ENCODE assay signal across 9 mouse cellular contexts in the genomic region with DNA sequence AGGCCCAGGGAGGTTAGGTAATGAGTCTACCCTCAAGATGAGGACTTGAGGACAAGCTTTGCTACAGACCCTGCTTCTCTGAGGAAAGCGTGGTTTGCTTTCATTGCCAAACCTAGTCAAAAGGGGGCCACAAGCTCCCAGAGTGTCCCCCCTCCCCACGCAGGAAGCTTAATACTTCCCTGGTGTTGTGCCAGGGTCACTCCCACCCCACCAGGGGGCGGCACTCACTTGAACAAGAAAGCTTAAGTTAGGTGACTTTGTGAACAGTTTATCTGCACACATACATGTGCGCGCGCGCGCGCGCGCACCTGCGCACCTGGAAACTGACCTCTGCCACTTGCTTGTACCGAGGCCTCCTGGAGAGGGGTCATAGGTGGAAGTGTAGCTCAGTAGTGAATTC. TPM values are rescaled to one million over a fixed set of nuclear protein-coding genes. Genes with fewer than 3 reads are reported as not detected.
DNase-seq lines count a peak whose midpoint lies in the region; ATAC-seq lines count a peak whose summit lies in the region.
"Had no signal": no experiment of that assay in that cellular context is flagged by ENCODE, and none has a peak within 500 bp of the region (broad histone marks: within the 10 kb centered on the region; RNA-seq: fewer than 3 reads in every experiment).

No protein-coding gene starts in this region.

- H3K27me3 ChIP-seq in liver, embryonic 11.5 days (replicated peaks; ENCODE audit: control insufficient read depth, insufficient read depth, low read length), result no peaks in the 10 kb centered on the region; the same call in 1 of the 2 replicates
- 0 out of 2 replicates have a peak, but pooled peaks cover 2% of the 10 kb centered on the region for H3K27me3 ChIP-seq in limb, embryonic 11.5 days (ENCODE audit: control insufficient read depth, insufficient read depth, low read length)

- H3K4me1 ChIP-seq in liver, embryonic 11.5 days (replicated peaks; ENCODE audit: control insufficient read depth, insufficient read depth, low read length), result peaks cover 9% of the 10 kb centered on the region; the same call in 1 of the 2 replicates
- H3K4me1 ChIP-seq in limb, embryonic 11.5 days (ENCODE audit: control insufficient read depth, insufficient read depth, low read length), result peaks cover 6% of the 10 kb centered on the region

- no peak overlapping the region for H3K9ac ChIP-seq in liver, embryonic 11.5 days (ENCODE audit: low read depth, low read length)
- H3K9ac ChIP-seq in limb, embryonic 11.5 days (ENCODE audit: low read length), result no peak overlapping the region
- H3K9ac ChIP-seq: hindbrain, embryonic 13.5 days had no signal

- no peaks in the 10 kb centered on the region for H3K9me3 ChIP-seq in liver, embryonic 11.5 days (ENCODE audit: control insufficient read depth, low read length)
- no peaks in the 10 kb centered on the region for H3K9me3 ChIP-seq in limb, embryonic 11.5 days (ENCODE audit: control insufficient read depth, low read length)
- H3K9me3 ChIP-seq: hindbrain, embryonic 13.5 days had no signal

- ATAC-seq in CD4-positive, CD25-positive, alpha-beta regulatory T cell, adult 4 months, result no peak
- ATAC-seq in liver, embryonic 11.5 days (replicated peaks; ENCODE audit: low FRiP score), result no peak
- no peak for ATAC-seq in limb, embryonic 11.5 days (ENCODE audit: insufficient number of reproducible peaks, low FRiP score, low TSS enrichment, low read depth)
- ATAC-seq in frontal cortex, adult (ENCODE audit: low TSS enrichment), result no peak

- peak; percentile 76 for DNase-seq in CD4-positive, CD25-positive, alpha-beta regulatory T cell, adult 2 months (ENCODE audit: low read depth, low spot score)
- DNase-seq in liver, result peak; percentile 53
- DNase-seq in liver, embryonic 11.5 days (ENCODE audit: low spot score), result no peak
- DNase-seq in limb, embryonic 11.5 days (ENCODE audit: low spot score), result peak; percentile 42
- DNase-seq in testis, postnatal 10 days (ENCODE audit: low spot score), result peak; percentile 48
- DNase-seq in right cerebral cortex, postnatal 36 days (ENCODE audit: low spot score in 2 of 2), result no peak

- WGBS in liver, embryonic 11.5 days, result 78% methylated on average over 13 of the region's 13 CpGs
- WGBS in limb, embryonic 11.5 days, result 80% methylated on average over 13 of the region's 13 CpGs

- H3K4me2 ChIP-seq in liver, embryonic 11.5 days, result no peak overlapping the region; the same call in 1 of the 2 replicates
- peak overlapping the region; percentile 58; the same call in 1 of the 2 replicates for H3K4me2 ChIP-seq in limb, embryonic 11.5 days (ENCODE audit: low read depth, severe bottlenecking)

- H3K36me3 ChIP-seq in liver, embryonic 11.5 days (ENCODE audit: control insufficient read depth, insufficient read depth, low read length), result no peaks in the 10 kb centered on the region
- H3K36me3 ChIP-seq in limb, embryonic 11.5 days (ENCODE audit: control insufficient read depth, insufficient read depth, low read length), result no peaks in the 10 kb centered on the region; the same call in 1 of the 2 replicates
- H3K36me3 ChIP-seq: hindbrain, embryonic 13.5 days had no signal

- no peak overlapping the region for H3K27ac ChIP-seq in liver, embryonic 11.5 days (ENCODE audit: low read depth, low read length)
- no peak overlapping the region for H3K27ac ChIP-seq in limb, embryonic 11.5 days (replicated peaks; ENCODE audit: low read depth, low read length)
- H3K27ac ChIP-seq: hindbrain, embryonic 13.5 days had no signal

- H3K4me3 ChIP-seq in liver, embryonic 11.5 days (ENCODE audit: low read depth, low read length), result no peak overlapping the region
- peak overlapping the region; percentile 60 for H3K4me3 ChIP-seq in limb, embryonic 11.5 days (ENCODE audit: low read depth, low read length)

RNA-seq across cellular contexts. Expression of a gene that starts 2.3 kb away (rescaled TPM):
- polyA plus RNA-seq in CD4-positive, CD25-positive, alpha-beta regulatory T cell, adult 4 months (2017; shearing (Covaris generic)), result 1 to 10 TPM; 4.8 to 6.0 TPM
- 2.0 and 2.5 TPM in 2 replicates for polyA plus RNA-seq in liver, embryonic 11.5 days (2014; fragmentation: Nextera tagmentation; extraction: Ambion mirVana)
- 7.3 and 8.8 TPM in 2 replicates for polyA plus RNA-seq in limb, embryonic 11.5 days (2014; fragmentation: Nextera tagmentation; extraction: Ambion mirVana)

RNA-seq across cellular contexts. Expression of a gene that starts 7.2 kb away (rescaled TPM):
- polyA plus RNA-seq in CD4-positive, CD25-positive, alpha-beta regulatory T cell, adult 4 months (2017; shearing (Covaris generic)), result 1 to 10 TPM; 1.7 to 2.9 TPM
- not detected in 2 replicates for polyA plus RNA-seq in liver, embryonic 11.5 days (2014; fragmentation: Nextera tagmentation; extraction: Ambion mirVana)
- not detected in 2 replicates for polyA plus RNA-seq in limb, embryonic 11.5 days (2014; fragmentation: Nextera tagmentation; extraction: Ambion mirVana)
- polyA plus RNA-seq: hindbrain, embryonic 13.5 days had no signal

RNA-seq across cellular contexts. Expression of a gene that starts 11.5 kb away (rescaled TPM):
- 1,000 to 10,000 TPM; 2,002 to 2,386 TPM for polyA plus RNA-seq in CD4-positive, CD25-positive, alpha-beta regulatory T cell, adult 4 months (2017; shearing (Covaris generic))
- polyA plus RNA-seq in liver, embryonic 11.5 days (2014; fragmentation: Nextera tagmentation; extraction: Ambion mirVana), result 16.9 and 19.8 TPM in 2 replicates
- polyA plus RNA-seq in limb, embryonic 11.5 days (2014; fragmentation: Nextera tagmentation; extraction: Ambion mirVana), result 4.4 and 4.6 TPM in 2 replicates

RNA-seq across cellular contexts. Expression of a gene that starts 12.2 kb away (rescaled TPM):
- under 1 TPM in 1 of 2 experiments, not detected in 1; 0.42 TPM for polyA plus RNA-seq in CD4-positive, CD25-positive, alpha-beta regulatory T cell, adult 4 months (2017; shearing (Covaris generic))
- not detected in 2 replicates for polyA plus RNA-seq in liver, embryonic 11.5 days (2014; fragmentation: Nextera tagmentation; extraction: Ambion mirVana)
- not detected in 2 replicates for polyA plus RNA-seq in limb, embryonic 11.5 days (2014; fragmentation: Nextera tagmentation; extraction: Ambion mirVana)
- polyA plus RNA-seq: hindbrain, embryonic 13.5 days had no signal

RNA-seq across cellular contexts. Expression of a gene that starts 17.2 kb away (rescaled TPM):
- polyA plus RNA-seq in CD4-positive, CD25-positive, alpha-beta regulatory T cell, adult 4 months (2017; shearing (Covaris generic)), result 10 to 100 TPM; 72.2 to 98.1 TPM
- polyA plus RNA-seq in liver, embryonic 11.5 days (2014; fragmentation: Nextera tagmentation; extraction: Ambion mirVana), result 36.5 and 41.1 TPM in 2 replicates
- polyA plus RNA-seq in limb, embryonic 11.5 days (2014; fragmentation: Nextera tagmentation; extraction: Ambion mirVana), result 57.6 and 58.2 TPM in 2 replicates

Comparison
In these comparisons a context has a peak if more than half of its experiments do, and no peak if none do; other contexts are left out.
1. DNase-seq: peak in CD4-positive, CD25-positive, alpha-beta regulatory T cell, adult 2 months (single experiment), liver (single experiment), limb, embryonic 11.5 days (single experiment) and testis, postnatal 10 days (single experiment); none in liver, embryonic 11.5 days (single experiment) and right cerebral cortex, postnatal 36 days (0 of 2).
2. RNA of a gene that starts 11.5 kb away (polyA plus RNA-seq): 2,002 to 2,386 TPM in CD4-positive, CD25-positive, alpha-beta regulatory T cell, adult 4 months; 16.9 to 19.8 TPM in liver, embryonic 11.5 days and 4.4 to 4.6 TPM in limb, embryonic 11.5 days; every median in the first group is over 10 times any median in the second.